Mouse (Mus musculus) mouse embryonic stem cell (cell line): ENCODE results near the gene Gm45261.

Experiments
- in situ Hi-C, 2 experiments: fragments of 300-500 bp; cut with MboI; formaldehyde crosslinking; loops; 1 replicate in 1 of 2; 3 replicates in 1 of 2; pipeline ENCODE4 v1.14.3; 2019 to 2020; ENCODE audit warnings: low sequenced_read_pairs in 2 of 2, low pct_unique_long_range_greater_than_20kb in 1 of 2, mixed read lengths in 1 of 2; ENCODE audit not compliant: unreplicated experiment in 1 of 2

Gene Gm45261

DNA sequence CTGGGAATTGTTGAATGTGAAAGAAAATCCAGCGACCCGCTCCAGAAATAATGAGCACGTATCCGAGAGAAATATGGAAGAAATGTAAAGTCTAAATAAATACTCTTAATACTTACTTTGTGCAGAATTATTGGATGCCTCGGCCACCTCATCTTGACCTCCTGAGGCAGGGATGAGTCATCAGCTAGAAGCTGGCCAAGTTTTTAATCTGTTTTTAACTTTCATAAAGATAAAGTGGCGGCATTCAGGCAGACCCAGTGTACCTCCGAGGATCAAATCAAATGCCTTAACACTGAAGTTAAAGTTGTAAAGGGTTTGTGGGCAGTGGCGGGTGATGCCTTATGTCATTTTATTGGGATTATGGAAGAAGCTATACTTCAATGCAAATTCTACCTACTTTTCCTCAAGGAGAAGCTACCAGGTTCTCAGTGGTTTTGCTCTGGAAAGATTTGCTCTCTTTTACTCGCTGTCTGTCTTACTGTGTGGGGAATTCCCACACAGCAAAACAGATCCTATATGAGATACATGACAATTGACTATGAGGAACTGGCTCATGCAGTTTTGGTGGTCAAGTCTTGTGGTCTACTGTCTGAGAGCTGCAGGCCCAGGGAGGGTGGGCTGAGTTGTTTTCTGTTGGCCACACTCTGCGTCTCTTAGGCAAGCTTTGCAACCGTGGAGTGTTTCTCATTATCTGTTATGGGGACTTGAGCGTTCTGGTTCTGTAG, 42.8 kb downstream of the Gm45261 start:
- in situ Hi-C loops: loop anchor here (10.0 to 25.0 kb wide), 2 partner anchors 231 to 234 kb away; no protein-coding TSS in a partner anchor

DNA sequence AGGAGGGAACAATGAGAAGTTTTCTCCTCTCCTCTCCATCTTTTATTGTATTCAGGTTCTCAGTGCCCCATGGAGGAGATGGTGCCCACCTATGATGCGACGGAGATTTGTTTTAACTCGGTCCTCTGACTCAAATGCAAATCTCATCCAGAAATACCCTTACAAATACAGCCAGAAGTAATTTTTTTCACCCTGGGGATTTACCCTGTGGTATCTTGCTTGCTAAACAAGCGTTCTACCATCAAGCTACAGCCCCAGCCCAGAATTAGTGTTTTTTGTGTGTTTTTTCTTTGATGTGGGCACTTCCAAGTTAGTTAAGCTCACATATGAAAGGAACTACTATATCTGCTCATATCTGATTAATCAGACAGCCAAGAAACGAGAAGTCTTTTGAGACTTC, 44.9 kb downstream of the Gm45261 start:
- in situ Hi-C loops: loop anchor here (10.0 to 25.0 kb wide), 2 partner anchors 229 to 232 kb away; no protein-coding TSS in a partner anchor

DNA sequence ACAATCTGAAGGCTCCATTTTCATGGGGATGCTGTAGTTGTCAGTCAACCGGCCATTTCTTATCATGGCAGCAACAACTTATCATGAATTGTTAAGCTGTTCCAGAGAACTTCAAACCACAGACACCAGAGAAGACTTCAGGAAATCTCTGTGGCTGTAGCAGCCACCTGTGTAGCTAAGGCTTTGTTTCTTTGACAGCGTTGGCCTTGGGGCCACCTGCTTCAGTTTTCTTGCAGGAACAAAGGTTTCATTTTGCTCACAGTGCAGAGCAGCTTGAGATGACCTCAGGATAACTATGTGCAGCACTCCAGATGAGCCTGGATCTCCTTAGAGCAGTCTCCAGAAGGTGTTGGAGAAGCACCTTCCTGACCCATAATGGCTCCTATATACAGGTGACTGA, 48.7 kb downstream of the Gm45261 start:
- in situ Hi-C loops: loop anchor here (10.0 to 25.0 kb wide), 2 partner anchors 225 to 228 kb away; no protein-coding TSS in a partner anchor

DNA sequence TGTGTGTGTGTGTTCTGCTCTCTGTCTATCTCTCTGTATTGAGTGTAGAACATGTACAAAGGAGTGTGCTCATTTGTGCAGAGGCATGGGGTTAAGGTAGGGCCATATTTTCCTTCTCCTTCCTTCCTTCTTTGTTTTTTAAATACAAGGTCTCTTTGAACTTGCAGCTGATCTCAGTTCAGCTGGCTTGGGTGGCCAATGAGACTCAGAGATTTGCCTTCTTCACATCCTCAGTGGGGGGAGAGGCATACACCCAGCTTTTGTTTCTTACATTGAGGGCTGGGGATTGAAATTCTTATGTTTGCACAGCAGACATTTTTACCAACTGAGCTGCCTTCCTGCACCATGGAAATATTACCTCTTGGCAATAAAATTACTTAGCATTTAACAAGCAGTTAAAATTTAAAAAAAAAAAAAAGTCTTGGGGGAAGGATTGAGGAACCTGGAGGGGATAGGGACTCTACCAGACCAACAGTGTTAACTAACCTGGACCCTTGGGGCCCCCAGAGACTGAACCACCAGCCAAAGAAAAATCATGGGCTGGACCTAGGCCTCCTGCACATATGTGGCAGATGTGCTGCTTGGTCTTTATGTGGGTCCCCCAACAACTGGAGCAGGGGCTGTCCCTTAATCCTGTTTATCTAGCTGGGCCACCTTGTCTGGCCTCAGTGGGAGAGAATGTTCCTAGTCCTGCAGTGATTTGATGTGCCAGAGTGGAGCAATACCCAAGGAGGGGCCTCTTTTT, 50.8 kb downstream of the Gm45261 start:
- in situ Hi-C loops: loop anchor here (10.0 to 25.0 kb wide), 2 partner anchors 223 to 226 kb away; no protein-coding TSS in a partner anchor

DNA sequence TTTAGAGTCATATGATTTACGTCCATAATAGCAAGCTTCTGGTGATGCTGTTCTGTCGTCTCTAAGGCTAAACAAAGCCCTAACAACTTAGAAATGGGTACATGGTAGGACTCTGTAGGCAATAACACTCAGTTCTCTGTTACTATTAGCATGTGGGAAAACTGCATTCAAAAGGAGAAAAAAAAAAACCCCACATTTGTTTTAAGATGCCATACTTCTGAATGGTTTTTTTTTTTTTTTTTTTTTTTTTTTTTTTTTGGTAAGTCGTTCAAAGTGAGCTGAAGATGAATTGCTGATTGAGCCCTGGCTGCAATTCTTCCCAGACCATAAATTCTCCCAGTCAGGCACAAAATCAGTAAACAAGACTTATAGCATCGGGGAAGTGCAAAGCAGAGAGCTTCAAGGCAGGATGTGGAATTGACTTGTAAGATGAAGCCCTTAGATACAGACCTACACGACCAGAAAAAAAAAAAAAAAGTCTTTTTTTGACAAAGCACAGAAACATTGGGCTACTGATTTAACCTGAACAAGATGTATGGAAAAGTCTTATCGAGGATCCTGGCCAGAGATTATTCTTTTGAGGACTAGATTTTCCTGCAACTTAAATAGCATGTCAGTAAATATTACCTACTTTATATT, 51.7 kb downstream of the Gm45261 start:
- in situ Hi-C loops: loop anchor here (10.0 to 25.0 kb wide), 2 partner anchors 222 to 225 kb away; no protein-coding TSS in a partner anchor

DNA sequence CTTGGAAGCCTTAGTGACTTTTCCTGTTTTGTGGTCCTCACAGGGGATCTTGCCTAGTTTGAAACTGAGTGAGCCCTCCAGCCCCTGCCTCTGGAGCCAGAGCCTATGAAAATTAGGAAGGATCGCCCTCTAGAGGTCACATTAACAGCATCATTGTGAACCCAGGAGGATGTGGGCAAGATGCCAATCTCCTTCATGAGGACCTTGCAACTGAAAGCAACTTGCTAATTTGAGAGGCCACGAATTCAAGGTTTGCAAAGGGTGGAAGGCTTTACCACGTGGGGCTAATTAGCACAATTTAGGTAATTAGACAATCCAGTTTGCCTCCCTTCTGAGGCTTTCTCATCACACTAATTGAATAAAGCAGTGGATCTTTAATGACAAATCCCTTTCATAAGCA, 52.7 kb downstream of the Gm45261 start:
- in situ Hi-C loops: loop anchor here in 1 of 2 experiments (25.0 kb wide), 1 partner anchor 221 kb away; no protein-coding TSS in a partner anchor

DNA sequence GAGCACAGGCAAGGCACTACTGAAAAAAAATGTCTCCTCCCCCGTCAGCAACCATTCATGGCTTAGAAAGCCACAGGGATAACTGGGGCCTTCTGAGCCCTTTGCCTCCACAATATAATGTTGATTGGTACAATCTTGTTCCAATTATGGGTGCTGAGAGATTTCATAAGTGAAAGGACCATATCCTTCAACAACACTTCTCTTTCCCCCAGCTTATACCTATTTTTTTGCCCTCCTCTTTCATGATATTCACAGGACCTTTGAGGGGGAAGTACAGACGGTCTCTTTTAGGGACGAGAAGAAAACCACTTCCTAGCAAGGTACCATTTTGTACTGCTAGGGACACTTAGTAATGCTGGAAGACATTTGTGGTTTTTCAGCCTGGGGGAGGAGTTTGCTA, 57.1 kb downstream of the Gm45261 start:
- in situ Hi-C loops: loop anchor here in 1 of 2 experiments (25.0 kb wide), 1 partner anchor 217 kb away; no protein-coding TSS in a partner anchor

DNA sequence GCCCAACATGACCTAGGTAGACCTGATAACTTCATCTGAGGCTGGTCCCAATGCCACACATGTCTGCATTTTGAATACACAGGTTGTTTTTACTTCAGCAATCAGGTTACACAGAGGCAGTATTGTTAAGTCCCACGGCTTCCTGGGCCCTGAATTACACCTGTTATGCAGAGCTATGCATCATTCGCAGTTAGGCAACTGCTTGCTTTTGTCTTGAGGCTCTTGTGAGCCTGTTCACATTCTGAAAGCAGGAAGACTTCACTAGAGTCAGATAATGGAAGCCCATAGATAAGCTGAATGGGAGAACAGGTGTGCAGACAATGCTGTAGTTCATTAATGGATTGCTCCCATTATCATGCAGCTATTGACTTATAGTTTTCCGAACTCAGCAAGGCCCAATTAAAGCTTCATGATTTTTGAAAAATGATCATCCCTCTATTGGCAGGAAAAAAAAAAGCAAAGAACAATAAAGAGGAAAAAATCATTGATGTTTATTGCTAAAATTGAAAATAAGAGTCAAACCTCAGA, 57.8 kb downstream of the Gm45261 start:
- in situ Hi-C loops: loop anchor here in 1 of 2 experiments (25.0 kb wide), 1 partner anchor 216 kb away; no protein-coding TSS in a partner anchor

DNA sequence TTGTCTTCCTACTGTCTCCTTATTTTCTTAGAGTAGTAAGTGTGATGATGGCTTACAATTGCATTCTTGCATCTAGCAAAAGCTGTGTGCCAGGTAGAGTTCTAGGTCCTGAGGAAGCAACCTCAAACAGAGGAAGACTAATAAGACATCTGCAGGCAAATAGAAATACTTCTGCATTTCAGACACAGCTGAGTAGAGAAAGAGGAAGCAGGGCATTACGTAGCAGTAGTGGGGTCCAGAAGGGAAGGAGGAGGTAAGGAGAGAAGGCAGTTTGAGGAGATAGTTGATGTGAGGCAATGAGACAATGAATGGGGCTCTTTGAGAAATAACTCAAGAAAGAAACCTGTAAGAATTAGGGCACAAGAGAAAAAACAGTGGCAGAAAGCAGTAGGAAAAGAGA, 59.3 kb downstream of the Gm45261 start:
- in situ Hi-C loops: loop anchor here in 1 of 2 experiments (25.0 kb wide), 1 partner anchor 215 kb away; no protein-coding TSS in a partner anchor
